Mouse (Mus musculus): ENCODE measurements around the gene Glis3.

Glis3 gene

GRCm38 (mm10) chr19:28679776-28680391, at the start of gene Glis3:
Gene Glis3, minus strand, starts transcription at chr19:28680077.
- DNase-seq (ENCODE audit: low read depth, low spot score) = peak; percentile 80

- peak; percentile 66 for DNase-seq (ENCODE audit: low read depth, low spot score)
These were observed 46.4 kb upstream of the Glis3 start for GRCm38 (mm10) chr19:28726161-28726880.

DNA sequence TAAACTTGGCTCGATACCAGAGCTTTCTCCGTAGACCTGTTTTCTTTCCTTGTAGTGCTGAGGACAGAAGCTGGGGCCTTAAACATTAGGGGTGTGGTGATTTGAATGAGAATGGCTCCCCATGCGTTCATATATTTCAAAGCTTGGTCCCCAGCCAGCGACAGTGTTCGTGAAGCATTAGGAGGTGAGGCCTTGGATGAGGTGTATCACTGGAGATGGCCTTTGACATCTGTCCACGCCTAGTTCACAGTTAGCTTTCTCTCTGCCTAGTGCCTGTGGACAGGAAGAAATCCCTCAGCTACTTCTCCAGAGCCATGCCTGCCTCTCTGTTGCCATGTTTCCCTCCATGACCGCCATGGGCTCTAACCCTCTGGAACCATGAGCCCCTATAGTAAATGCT, 44.8 kb upstream of the Glis3 start:
- DNase-seq (ENCODE audit: low read depth, low spot score) = no peak

DNA sequence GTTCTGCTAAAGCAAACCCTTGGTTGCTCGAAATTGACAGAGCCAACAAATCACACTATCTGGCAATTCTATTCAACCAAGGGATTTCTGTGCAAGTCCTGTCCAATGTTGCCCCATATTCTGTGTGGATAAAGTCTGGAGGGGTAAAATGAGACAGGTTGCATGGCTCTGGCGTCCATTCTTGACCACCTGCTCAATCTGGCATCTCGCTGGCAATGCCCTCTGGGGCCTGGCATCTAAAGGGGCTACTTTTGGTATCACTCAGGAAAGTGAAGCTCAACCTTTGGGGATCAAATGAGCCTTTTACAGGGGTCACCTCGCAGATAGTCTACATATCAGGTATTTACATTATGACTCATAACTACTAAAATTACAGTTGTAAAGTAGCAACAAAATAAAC, 42.7 kb upstream of the Glis3 start:
- no peak for DNase-seq (ENCODE audit: low read depth, low spot score)

GRCm38 (mm10) chr19:28721834-28722233, 42.0 kb upstream of the Glis3 start:
- no peak for DNase-seq (ENCODE audit: low read depth, low spot score)

DNA sequence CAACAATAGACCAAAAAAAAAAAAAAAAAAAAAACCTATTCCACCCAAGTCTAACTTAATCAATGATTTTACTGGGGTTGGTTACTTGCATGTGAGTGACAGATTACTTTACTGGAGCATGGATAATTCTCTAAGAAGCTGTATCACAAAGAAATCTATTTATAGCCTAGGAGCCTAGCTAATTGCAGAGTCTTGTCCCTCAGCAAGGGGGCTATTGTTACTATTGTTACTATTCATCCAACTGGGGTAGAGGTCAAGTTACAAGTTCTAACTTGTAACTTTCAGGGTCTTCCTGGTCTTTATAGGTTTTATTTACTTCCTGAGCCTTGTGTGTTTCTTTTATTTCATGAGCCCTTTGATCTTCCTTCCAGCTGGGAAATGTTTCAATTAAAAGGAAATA, 40.1 kb upstream of the Glis3 start:
- peak; percentile 15 for DNase-seq (ENCODE audit: low read depth, low spot score)

DNA sequence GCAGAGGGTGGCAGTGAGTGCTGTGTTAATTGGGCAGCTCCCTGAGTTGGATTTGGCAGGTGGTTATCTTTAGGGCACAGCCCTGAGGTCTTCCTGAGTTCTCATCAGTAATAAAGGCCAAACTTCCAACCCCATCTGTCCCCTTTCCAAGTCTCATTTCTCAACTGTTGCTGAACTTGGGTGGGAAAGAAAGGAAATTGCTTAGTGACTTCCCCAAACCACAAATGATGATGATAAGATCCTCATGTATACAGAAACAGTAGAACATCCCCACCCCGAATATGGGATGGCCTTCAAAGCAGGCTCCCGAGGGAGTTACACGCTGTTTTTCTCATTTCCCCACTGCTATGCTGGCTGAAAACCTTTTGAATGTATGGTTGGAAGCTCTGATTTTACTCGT, 34.8 kb upstream of the Glis3 start:
- DNase-seq (ENCODE audit: low read depth, low spot score) = no peak

- no peak for DNase-seq (ENCODE audit: low read depth, low spot score)
These were observed 17.8 kb upstream of the Glis3 start for GRCm38 (mm10) chr19:28697718-28698117.

DNA sequence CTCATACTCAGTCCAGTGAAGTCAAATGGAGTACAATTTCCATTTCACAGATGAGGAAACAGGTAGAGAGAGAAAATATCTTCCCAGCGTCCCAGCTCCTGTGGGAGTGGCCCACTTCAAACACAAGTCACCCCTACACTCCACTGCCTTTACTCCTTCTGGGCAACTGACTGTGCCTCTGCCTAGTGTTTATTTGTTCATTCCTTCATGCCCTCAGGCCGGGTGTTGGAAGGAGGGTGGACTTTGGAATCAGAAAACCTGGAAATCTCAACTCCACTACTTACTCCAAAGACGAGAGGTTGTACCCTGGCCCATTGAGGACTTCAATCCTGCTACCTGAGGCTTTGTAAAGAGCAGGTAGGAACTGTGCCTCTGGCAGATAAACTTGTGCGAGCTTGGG, 6.5 kb upstream of the Glis3 start:
- no peak for DNase-seq (ENCODE audit: low read depth, low spot score)

DNA sequence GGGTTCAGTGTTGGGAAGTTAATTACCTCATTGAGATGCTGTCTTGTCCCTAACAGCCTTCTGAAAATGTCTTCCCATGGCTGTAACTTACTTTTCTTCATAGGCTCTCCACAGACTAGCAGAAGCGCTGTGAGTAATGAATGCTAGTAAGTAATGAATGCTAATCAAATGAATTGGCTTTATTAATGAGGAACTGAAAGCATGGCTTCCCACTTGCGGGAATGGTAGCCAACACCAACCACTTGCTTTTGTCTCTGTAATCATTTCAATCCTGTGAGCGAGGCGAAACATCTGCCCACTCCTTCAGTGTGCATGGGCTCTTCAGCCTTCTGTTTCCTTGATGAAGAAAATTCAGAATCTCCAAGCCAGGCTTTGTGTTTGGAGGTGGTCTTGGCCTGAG, 5.6 kb upstream of the Glis3 start:
- no peak for DNase-seq (ENCODE audit: low read depth, low spot score)

- DNase-seq (ENCODE audit: low read depth, low spot score) = no peak
These were observed 4.5 kb upstream of the Glis3 start for GRCm38 (mm10) chr19:28684347-28684746.

DNA sequence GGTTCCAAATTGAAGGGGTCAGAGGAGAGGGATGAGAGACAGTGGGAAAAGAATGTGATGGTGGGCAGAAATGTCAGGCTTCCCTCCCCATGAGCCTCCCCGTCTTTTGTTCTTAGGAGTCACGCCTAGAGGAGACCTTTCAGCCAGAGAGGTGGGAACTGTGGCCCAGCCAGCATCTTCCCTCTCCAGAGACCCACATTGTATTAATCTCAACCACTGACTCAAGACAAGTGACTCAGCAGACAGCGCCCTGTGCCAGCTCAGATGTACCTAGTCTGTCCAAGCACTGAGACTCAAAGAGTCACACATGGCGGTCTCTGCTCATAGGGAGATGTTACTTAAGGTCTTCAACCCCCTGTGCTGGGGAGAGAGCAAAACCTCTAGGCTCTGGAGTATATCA, 3.5 kb upstream of the Glis3 start:
- no peak for DNase-seq (ENCODE audit: low read depth, low spot score)

- DNase-seq (ENCODE audit: low read depth, low spot score) = peak; percentile 20
These were observed 544 bp downstream of the Glis3 start for GRCm38 (mm10) chr19:28679291-28679775.

GRCm38 (mm10) chr19:28678646-28679270, 1.1 kb downstream of the Glis3 start:
- no peak for DNase-seq (ENCODE audit: low read depth, low spot score)

GRCm38 (mm10) chr19:28677728-28678438, 2.0 kb downstream of the Glis3 start:
- peak; percentile 42 for DNase-seq (ENCODE audit: low read depth, low spot score)

DNA sequence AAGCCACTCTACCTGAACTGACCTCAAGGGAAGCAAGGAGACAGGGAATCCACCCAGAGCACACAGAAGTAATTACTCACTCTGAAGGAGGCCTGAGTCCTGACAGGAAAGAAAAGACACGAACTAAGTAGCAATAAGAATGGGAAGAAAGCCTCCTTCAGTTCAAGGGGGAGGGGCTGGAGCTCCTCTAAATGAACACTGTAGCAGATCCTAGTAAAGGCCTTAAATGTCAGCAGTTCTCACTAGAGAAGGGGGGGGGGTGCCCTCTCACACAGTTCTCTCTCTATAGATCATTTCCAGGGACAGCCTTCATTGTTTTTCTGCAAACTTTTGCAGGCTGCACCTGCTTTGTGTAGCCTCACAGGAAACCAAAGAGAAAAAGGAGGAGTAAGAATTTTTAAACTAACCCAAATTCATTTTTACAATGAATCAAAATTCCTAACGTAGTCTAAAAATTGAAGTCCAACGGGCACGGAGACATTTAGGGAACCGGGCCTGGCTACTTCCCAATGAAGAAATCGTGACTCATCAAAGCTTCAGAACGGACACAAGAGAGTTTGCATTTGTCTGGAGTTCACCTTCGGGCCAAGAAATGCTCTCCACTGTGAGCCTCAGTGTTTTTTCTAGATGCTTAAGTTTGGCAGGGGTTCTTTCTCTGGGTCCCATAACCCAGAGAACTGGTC, 2.7 kb downstream of the Glis3 start:
- no peak for DNase-seq (ENCODE audit: low read depth, low spot score)

DNA sequence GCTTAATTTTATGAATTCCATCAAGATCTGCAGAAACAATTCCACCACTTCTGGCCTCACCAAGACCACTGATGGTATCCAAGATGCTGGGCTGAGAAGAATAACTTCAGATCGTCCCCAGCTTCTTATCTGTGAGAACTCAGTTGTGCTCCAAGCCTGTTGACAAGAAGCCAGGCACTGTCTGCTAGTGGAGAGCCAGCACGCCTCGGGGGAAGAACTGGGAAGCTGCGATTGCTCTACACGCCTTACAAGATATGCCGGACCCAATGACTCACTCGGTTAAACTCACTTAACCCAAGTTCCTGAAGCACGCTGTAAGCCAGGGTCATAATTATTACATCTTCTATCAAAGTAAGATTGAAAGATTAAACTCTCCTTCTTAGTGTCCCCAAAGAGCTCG, 16.1 kb downstream of the Glis3 start:
- no peak for DNase-seq (ENCODE audit: low read depth, low spot score)

GRCm38 (mm10) chr19:28663148-28663547, 16.7 kb downstream of the Glis3 start:
- no peak for DNase-seq (ENCODE audit: low read depth, low spot score)

DNA sequence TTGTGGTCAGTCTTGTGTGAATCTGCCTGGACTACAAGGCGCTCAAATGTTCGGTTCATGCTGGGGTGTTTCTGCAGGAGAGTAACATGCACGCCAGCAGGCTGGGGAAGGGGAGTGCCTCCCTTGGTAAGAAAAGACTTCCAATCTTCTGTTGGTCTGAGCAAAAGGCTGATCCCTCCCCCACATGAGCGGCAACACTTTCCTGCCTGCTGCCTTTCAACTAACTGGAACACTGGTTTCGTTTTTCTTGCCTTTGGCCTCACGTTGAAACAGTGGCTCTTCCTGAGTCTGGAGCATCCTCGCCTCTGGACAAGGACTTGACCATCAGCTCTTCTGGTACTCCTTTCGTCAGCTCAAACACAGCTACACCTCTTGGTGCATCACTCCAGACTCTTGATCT, 17.4 kb downstream of the Glis3 start:
- DNase-seq (ENCODE audit: low read depth, low spot score) = no peak

GRCm38 (mm10) chr19:28660912-28661311, 19.0 kb downstream of the Glis3 start:
- no peak for DNase-seq (ENCODE audit: low read depth, low spot score)

DNA sequence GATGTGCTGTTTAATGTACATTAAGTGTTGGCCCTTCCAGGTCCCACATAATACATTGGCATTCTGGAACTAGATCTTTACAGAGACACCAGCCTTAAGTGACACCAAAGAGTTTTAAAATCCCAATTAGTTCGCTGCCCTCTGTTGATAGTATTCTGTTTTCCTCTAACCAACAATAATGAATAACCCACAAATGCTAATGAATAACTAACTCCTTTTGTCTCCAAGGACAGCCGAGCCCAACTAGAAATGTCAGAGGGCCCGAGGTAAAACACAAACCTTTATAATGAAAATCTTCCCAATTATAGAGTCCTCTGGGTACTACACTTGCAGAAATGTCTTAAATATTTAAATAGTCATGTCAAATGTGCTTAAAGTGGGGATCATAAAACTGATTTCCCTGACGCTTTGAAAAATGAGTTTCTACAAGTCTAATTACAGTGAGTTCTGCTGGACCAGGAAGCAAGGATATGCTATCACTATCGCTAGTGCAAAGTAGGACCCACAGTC, 22.1 kb downstream of the Glis3 start:
- no peak for DNase-seq (ENCODE audit: low read depth, low spot score)

Measured in mesoderm, embryonic 11.5 days (tissue).